Mouse (Mus musculus): Measurements from ENCODE around the gene Ccdc43. TPM values are rescaled to one million over a fixed set of nuclear protein-coding genes. Genes with fewer than 3 reads are reported as not detected.

Ccdc43 gene
- polyA plus RNA-seq (2014; fragmentation: Nextera tagmentation; extraction: Ambion mirVana), result 31.9 and 36.1 TPM in 2 replicates

- peaks cover 7% of the 10 kb centered on the region; the same call in 1 of the 2 replicates for H3K36me3 ChIP-seq (ENCODE audit: control insufficient read depth, insufficient read depth, low read length)
- H3K4me1 ChIP-seq (ENCODE audit: control insufficient read depth in 2 of 2, insufficient read depth in 2 of 2, low read length in 2 of 2), result peaks cover 6 to 9% of the 10 kb centered on the region in 2 experiments
- H3K4me3 ChIP-seq (ENCODE audit: control insufficient read depth in 1 of 2, insufficient read depth in 1 of 2, low read depth in 1 of 2, low read length in 2 of 2), result peak within 1 kb of the TSS; percentile 83 to 89
- under 1% methylated on average over 49 of the region's 49 CpGs for WGBS
- no peaks in the 10 kb centered on the region for H3K9me3 ChIP-seq (ENCODE audit: control insufficient read depth, low read length)
- peak within 1 kb of the TSS; percentile 45 to 68 for H3K27ac ChIP-seq (replicated peaks in 1 of 2; ENCODE audit: control insufficient read depth in 1 of 2, insufficient read depth in 1 of 2, low read depth in 2 of 2, low read length in 2 of 2)
- H3K9ac ChIP-seq (ENCODE audit: low read length), result peak within 1 kb of the TSS; percentile 89
- peak; percentile 86 for ATAC-seq (ENCODE audit: insufficient number of reproducible peaks, insufficient read depth, low FRiP score, low read depth)
- no peaks in the 10 kb centered on the region for H3K27me3 ChIP-seq (ENCODE audit: control insufficient read depth, insufficient read depth, low read length)
- peak within 1 kb of the TSS; percentile 92 for H3K4me2 ChIP-seq (ENCODE audit: low read length)
Observed at GRCm38 (mm10) chr11:102697338-102698017, at the start of gene Ccdc43. Gene Ccdc43 (minus strand): TSS chr11:102697782.

GRCm38 (mm10) chr11:102744746-102745145, 47.2 kb upstream of the Ccdc43 start:
- no peaks in the 10 kb centered on the region for H3K36me3 ChIP-seq (ENCODE audit: control insufficient read depth, insufficient read depth, low read length)
- H3K4me1 ChIP-seq (ENCODE audit: control insufficient read depth in 2 of 2, insufficient read depth in 2 of 2, low read length in 2 of 2), result peaks cover 3 to 6% of the 10 kb centered on the region in 2 experiments
- H3K27me3 ChIP-seq (ENCODE audit: control insufficient read depth, insufficient read depth, low read length), result no peaks in the 10 kb centered on the region
- H3K27ac ChIP-seq (replicated peaks in 1 of 2; ENCODE audit: control insufficient read depth in 1 of 2, insufficient read depth in 1 of 2, low read depth in 2 of 2, low read length in 2 of 2), result no peak overlapping the region
- no peak overlapping the region for H3K9ac ChIP-seq (ENCODE audit: low read length)
- no peak overlapping the region for H3K4me3 ChIP-seq (ENCODE audit: control insufficient read depth in 1 of 2, insufficient read depth in 1 of 2, low read depth in 1 of 2, low read length in 2 of 2)
- no peak overlapping the region for H3K4me2 ChIP-seq (ENCODE audit: low read length)
- ATAC-seq (ENCODE audit: insufficient number of reproducible peaks, insufficient read depth, low FRiP score, low read depth), result no peak
- H3K9me3 ChIP-seq (ENCODE audit: control insufficient read depth, low read length), result no peaks in the 10 kb centered on the region
- WGBS, result 78% methylated on average over 3 of the region's 3 CpGs

GRCm38 (mm10) chr11:102742843-102743242, 45.3 kb upstream of the Ccdc43 start:
- 80% methylated on average over 5 of the region's 5 CpGs for WGBS
- H3K27ac ChIP-seq (replicated peaks in 1 of 2; ENCODE audit: control insufficient read depth in 1 of 2, insufficient read depth in 1 of 2, low read depth in 2 of 2, low read length in 2 of 2), result no peak overlapping the region
- H3K9ac ChIP-seq (ENCODE audit: low read length), result no peak overlapping the region
- no peaks in the 10 kb centered on the region for H3K9me3 ChIP-seq (ENCODE audit: control insufficient read depth, low read length)
- ATAC-seq (ENCODE audit: insufficient number of reproducible peaks, insufficient read depth, low FRiP score, low read depth), result no peak
- no peak overlapping the region for H3K4me2 ChIP-seq (ENCODE audit: low read length)
- H3K36me3 ChIP-seq (ENCODE audit: control insufficient read depth, insufficient read depth, low read length), result no peaks in the 10 kb centered on the region
- peaks cover 8 to 11% of the 10 kb centered on the region in 2 experiments for H3K4me1 ChIP-seq (ENCODE audit: control insufficient read depth in 2 of 2, insufficient read depth in 2 of 2, low read length in 2 of 2)
- peaks cover 5% of the 10 kb centered on the region for H3K27me3 ChIP-seq (ENCODE audit: control insufficient read depth, insufficient read depth, low read length)
- no peak overlapping the region for H3K4me3 ChIP-seq (ENCODE audit: control insufficient read depth in 1 of 2, insufficient read depth in 1 of 2, low read depth in 1 of 2, low read length in 2 of 2)

GRCm38 (mm10) chr11:102742066-102742465, 44.5 kb upstream of the Ccdc43 start:
- Histone ChIP-seq H3K9me3 (ENCODE audit: control insufficient read depth, low read length) (no peaks in the 10 kb centered on the region), H3K9ac (ENCODE audit: low read length) (no peak overlapping the region), H3K4me2 (ENCODE audit: low read length) (no peak overlapping the region), H3K27me3 (ENCODE audit: control insufficient read depth, insufficient read depth, low read length) (peaks cover 5% of the 10 kb centered on the region), H3K4me1 (ENCODE audit: control insufficient read depth in 2 of 2, insufficient read depth in 2 of 2, low read length in 2 of 2) (peaks cover 8 to 11% of the 10 kb centered on the region in 2 experiments), H3K27ac (replicated peaks in 1 of 2; ENCODE audit: control insufficient read depth in 1 of 2, insufficient read depth in 1 of 2, low read depth in 2 of 2, low read length in 2 of 2) (no peak overlapping the region), H3K36me3 (ENCODE audit: control insufficient read depth, insufficient read depth, low read length) (no peaks in the 10 kb centered on the region), H3K4me3 (ENCODE audit: control insufficient read depth in 1 of 2, insufficient read depth in 1 of 2, low read depth in 1 of 2, low read length in 2 of 2) (no peak overlapping the region)
- ATAC-seq (ENCODE audit: insufficient number of reproducible peaks, insufficient read depth, low FRiP score, low read depth), result no peak
- 73% methylated on average over 7 of the region's 7 CpGs for WGBS

GRCm38 (mm10) chr11:102741129-102741950, 43.8 kb upstream of the Ccdc43 start:
- H3K27me3 ChIP-seq (ENCODE audit: control insufficient read depth, insufficient read depth, low read length), result peaks cover 5% of the 10 kb centered on the region
- peak overlapping the region in 1 of 2 experiments; percentile 24; a peak in 1 of 4 replicates for H3K27ac ChIP-seq (replicated peaks in 1 of 2; ENCODE audit: control insufficient read depth in 1 of 2, insufficient read depth in 1 of 2, low read depth in 2 of 2, low read length in 2 of 2)
- H3K36me3 ChIP-seq (ENCODE audit: control insufficient read depth, insufficient read depth, low read length), result no peaks in the 10 kb centered on the region
- ATAC-seq (ENCODE audit: insufficient number of reproducible peaks, insufficient read depth, low FRiP score, low read depth), result no peak
- no peak overlapping the region for H3K4me3 ChIP-seq (ENCODE audit: control insufficient read depth in 1 of 2, insufficient read depth in 1 of 2, low read depth in 1 of 2, low read length in 2 of 2)
- H3K9me3 ChIP-seq (ENCODE audit: control insufficient read depth, low read length), result no peaks in the 10 kb centered on the region
- H3K4me2 ChIP-seq (ENCODE audit: low read length), result peak overlapping the region; percentile 24
- H3K9ac ChIP-seq (ENCODE audit: low read length), result no peak overlapping the region; the same call in 1 of the 2 replicates
- WGBS, result 26% methylated on average over 22 of the region's 22 CpGs
- H3K4me1 ChIP-seq (ENCODE audit: control insufficient read depth in 2 of 2, insufficient read depth in 2 of 2, low read length in 2 of 2), result peaks cover 8 to 11% of the 10 kb centered on the region in 2 experiments

- no peak overlapping the region for H3K27ac ChIP-seq (replicated peaks in 1 of 2; ENCODE audit: control insufficient read depth in 1 of 2, insufficient read depth in 1 of 2, low read depth in 2 of 2, low read length in 2 of 2)
- H3K4me3 ChIP-seq (ENCODE audit: control insufficient read depth in 1 of 2, insufficient read depth in 1 of 2, low read depth in 1 of 2, low read length in 2 of 2), result no peak overlapping the region
- WGBS, result 67% methylated on average over 11 of the region's 11 CpGs
- H3K27me3 ChIP-seq (ENCODE audit: control insufficient read depth, insufficient read depth, low read length), result peaks cover 5% of the 10 kb centered on the region
- no peak overlapping the region; the same call in 1 of the 2 replicates for H3K9ac ChIP-seq (ENCODE audit: low read length)
- H3K4me1 ChIP-seq (ENCODE audit: control insufficient read depth in 2 of 2, insufficient read depth in 2 of 2, low read length in 2 of 2), result peaks cover 8 to 11% of the 10 kb centered on the region in 2 experiments
- H3K4me2 ChIP-seq (ENCODE audit: low read length), result no peak overlapping the region
- H3K36me3 ChIP-seq (ENCODE audit: control insufficient read depth, insufficient read depth, low read length), result no peaks in the 10 kb centered on the region
- H3K9me3 ChIP-seq (ENCODE audit: control insufficient read depth, low read length), result no peaks in the 10 kb centered on the region
- no peak for ATAC-seq (ENCODE audit: insufficient number of reproducible peaks, insufficient read depth, low FRiP score, low read depth)
Observed at GRCm38 (mm10) chr11:102740634-102741033, 43.1 kb upstream of the Ccdc43 start.

GRCm38 (mm10) chr11:102739278-102739966, 41.8 kb upstream of the Ccdc43 start:
- WGBS, result 7% methylated on average over 20 of the region's 20 CpGs
- Histone ChIP-seq H3K9ac (ENCODE audit: low read length) (peak overlapping the region; percentile 62), H3K4me3 (ENCODE audit: control insufficient read depth in 1 of 2, insufficient read depth in 1 of 2, low read depth in 1 of 2, low read length in 2 of 2) (peak overlapping the region; percentile 37 to 39), H3K36me3 (ENCODE audit: control insufficient read depth, insufficient read depth, low read length) (no peaks in the 10 kb centered on the region), H3K27ac (replicated peaks in 1 of 2; ENCODE audit: control insufficient read depth in 1 of 2, insufficient read depth in 1 of 2, low read depth in 2 of 2, low read length in 2 of 2) (no peak overlapping the region), H3K27me3 (ENCODE audit: control insufficient read depth, insufficient read depth, low read length) (peaks cover 5% of the 10 kb centered on the region), H3K4me1 (ENCODE audit: control insufficient read depth in 2 of 2, insufficient read depth in 2 of 2, low read length in 2 of 2) (peaks cover 8 to 11% of the 10 kb centered on the region in 2 experiments), H3K9me3 (ENCODE audit: control insufficient read depth, low read length) (no peaks in the 10 kb centered on the region), H3K4me2 (ENCODE audit: low read length) (peak overlapping the region; percentile 86)
- ATAC-seq (ENCODE audit: insufficient number of reproducible peaks, insufficient read depth, low FRiP score, low read depth), result no peak
